14 mouse cellular contexts compared by ENCODE assay signal in genomic region chr12:54293248-54293647, GRCm38 (mm10).
DNase-seq lines count a peak whose midpoint lies in the region; ATAC-seq and TF ChIP-seq lines count a peak whose summit lies in the region.
"Had no signal": no experiment of that assay in that cellular context is flagged by ENCODE, and none has a peak within 500 bp of the region (broad histone marks: within the 10 kb centered on the region; RNA-seq: fewer than 3 reads in every experiment).

No protein-coding gene starts in this region.

- 77% methylated on average over 2 of the region's 2 CpGs for WGBS in forebrain, embryonic 10.5 days
- 85% methylated on average over 2 of the region's 2 CpGs for WGBS in forebrain, postnatal 0 days

- H3K4me3 ChIP-seq in forebrain, embryonic 10.5 days: no peak overlapping the region
- H3K4me3 ChIP-seq in forebrain, postnatal 0 days (ENCODE audit: low read depth, low read length): no peak overlapping the region
- H3K4me3 ChIP-seq: erythroblast, embryonic 14.5 days had no signal

- no peaks in the 10 kb centered on the region for H3K9me3 ChIP-seq in forebrain, embryonic 10.5 days
- H3K9me3 ChIP-seq in forebrain, postnatal 0 days (ENCODE audit: low read length): no peaks in the 10 kb centered on the region

- no peak overlapping the region for H3K4me2 ChIP-seq in forebrain, postnatal 0 days (ENCODE audit: low read depth)

- TF ChIP-seq CTCF in forebrain, postnatal 0 days (IDR thresholded peaks at IDR 0.05; ENCODE audit: low read depth): no peak

- no peak for ATAC-seq in forebrain, postnatal 0 days
- peak; percentile 95 for ATAC-seq in CD4-positive, CD25-positive, alpha-beta regulatory T cell, adult 4 months
- peak; percentile 96 for ATAC-seq in inflammation-experienced regulatory T-cells, adult 6 months
- ATAC-seq: liver, postnatal 0 days; midbrain, embryonic 16.5 days had no signal

- H3K36me3 ChIP-seq in forebrain, embryonic 10.5 days (replicated peaks): no peaks in the 10 kb centered on the region
- no peaks in the 10 kb centered on the region for H3K36me3 ChIP-seq in forebrain, postnatal 0 days (ENCODE audit: insufficient read depth)

- 0 out of 2 replicates have a peak overlapping the region, but pooled peaks have one; percentile 11 for H3K27ac ChIP-seq in forebrain, embryonic 10.5 days
- H3K27ac ChIP-seq in forebrain, postnatal 0 days (ENCODE audit: low read depth, low read length): no peak overlapping the region

- peak; percentile 8 for DNase-seq in forebrain, embryonic 10.5 days (ENCODE audit: extremely low spot score, low spot score)
- DNase-seq in forebrain, postnatal 0 days: no peak
- DNase-seq in thymus, postnatal 10 days (ENCODE audit: low spot score in 2 of 2): peak; percentile 64 to 76
- no peak for DNase-seq in right cerebral cortex, postnatal 25 days
- no peak for DNase-seq in kidney, adult 9 months
- DNase-seq in kidney, postnatal 14 days: no peak
- DNase-seq: cerebellum, postnatal 10 days; lung, postnatal 4 days; retina, postnatal 1 day had no signal

- H3K9ac ChIP-seq in forebrain, postnatal 0 days: no peak overlapping the region
- H3K9ac ChIP-seq: liver, postnatal 0 days had no signal

- peaks cover 11% of the 10 kb centered on the region for H3K4me1 ChIP-seq in forebrain, embryonic 10.5 days
- no peaks in the 10 kb centered on the region for H3K4me1 ChIP-seq in forebrain, postnatal 0 days (ENCODE audit: insufficient read depth)

- H3K27me3 ChIP-seq in forebrain, embryonic 10.5 days (ENCODE audit: poor library complexity, severe bottlenecking): no peaks in the 10 kb centered on the region
- no peaks in the 10 kb centered on the region for H3K27me3 ChIP-seq in forebrain, postnatal 0 days (ENCODE audit: insufficient read depth, low read length)

Comparison
In these comparisons a context has a peak if more than half of its experiments do, and no peak if none do; other contexts are left out.
1. DNase-seq: peak in forebrain, embryonic 10.5 days (single experiment) and thymus, postnatal 10 days (2 of 2); none in forebrain, postnatal 0 days (single experiment), right cerebral cortex, postnatal 25 days (single experiment), kidney, adult 9 months (single experiment) and kidney, postnatal 14 days (single experiment).